In genomic region chr16:88404331-88404730, GRCm38 (mm10) we compare ENCODE assay signal across 18 mouse cellular contexts.
DNase-seq lines count a peak whose midpoint lies in the region; ATAC-seq lines count a peak whose summit lies in the region.
"Had no signal": no experiment of that assay in that cellular context is flagged by ENCODE, and none has a peak within 500 bp of the region (broad histone marks: within the 10 kb centered on the region; RNA-seq: fewer than 3 reads in every experiment).

No protein-coding gene starts in this region.

- peak; percentile 1 for DNase-seq in adrenal gland, postnatal 10 days
- no peak for DNase-seq in adrenal gland, adult 2 months
- DNase-seq in cerebellum, adult 9-10 months: peak; percentile 14
- peak; percentile 74 to 77 for DNase-seq in cerebellum, postnatal 10 days
- no peak for DNase-seq in cerebellum, postnatal 36 days
- peak; percentile 24 for DNase-seq in left cerebral cortex, postnatal 4 days
- DNase-seq in left cerebral cortex, postnatal 36 days (ENCODE audit: low spot score in 2 of 2): no peak
- DNase-seq: adrenal gland, postnatal 14 days; adrenal gland, postnatal 36 days; B cell, adult 2 months; embryo, embryonic 11 days; gastrocnemius, adult 2 months had no signal

- intact Hi-C loops in left cerebral cortex, postnatal 4 days (cut with DNase I): no loop called here
- intact Hi-C loops in left cerebral cortex, postnatal 36 days (cut with DNase I): no loop called here

- no peak for ATAC-seq in cerebellum, adult (ENCODE audit: insufficient number of reproducible peaks, low FRiP score, low TSS enrichment)
- ATAC-seq: activated CD4-positive, CD25-positive, alpha-beta regulatory T cell, adult 4 months; CD4-positive, CD25-positive, alpha-beta regulatory T cell, adult 4 months; forebrain, embryonic 14.5 days; forebrain, embryonic 16.5 days; Patski had no signal

Comparison
In these comparisons a context has a peak if more than half of its experiments do, and no peak if none do; other contexts are left out.
1. DNase-seq: peak in adrenal gland, postnatal 10 days (single experiment), cerebellum, adult 9-10 months (single experiment), cerebellum, postnatal 10 days (2 of 2) and left cerebral cortex, postnatal 4 days (single experiment); none in adrenal gland, adult 2 months (single experiment), cerebellum, postnatal 36 days (0 of 2) and left cerebral cortex, postnatal 36 days (0 of 2).